Mouse (Mus musculus): ENCODE measurements at regions not wholly inside any gene's neighbourhood (a gene's known extent, or its start where the extent isn't known, plus 50 kb on each side); places are given as distances from the start of the nearest gene placed in this dataset.

GRCm38 (mm10) chr15:87018978-87019377 lies 525.1 kb upstream of the Fam19a5 start:
- no peaks in the 10 kb centered on the region for H3K9me3 ChIP-seq (ENCODE audit: low read length)
- H3K27me3 ChIP-seq (ENCODE audit: insufficient read depth, low read length): no peaks in the 10 kb centered on the region
- no peaks in the 10 kb centered on the region for H3K36me3 ChIP-seq (ENCODE audit: insufficient read depth, low read length)
- no peak overlapping the region for H3K9ac ChIP-seq (replicated peaks; ENCODE audit: low read length, poor library complexity, severe bottlenecking)
- ATAC-seq (ENCODE audit: low FRiP score): no peak
- no peak overlapping the region for H3K27ac ChIP-seq (ENCODE audit: low read depth, low read length)
- DNase-seq (ENCODE audit: low spot score): no peak
- H3K4me2 ChIP-seq (ENCODE audit: low read depth, low read length, poor library complexity, severe bottlenecking): no peak overlapping the region
- no peaks in the 10 kb centered on the region; the same call in 1 of the 2 replicates for H3K4me1 ChIP-seq (ENCODE audit: insufficient read depth, low read length)
- no peak overlapping the region for H3K4me3 ChIP-seq (ENCODE audit: low read depth, low read length)
- WGBS: 74% methylated on average over 8 of the region's 8 CpGs
- no peak for TF ChIP-seq CTCF (IDR thresholded peaks at IDR 0.05)

- no peaks in the 10 kb centered on the region for H3K36me3 ChIP-seq (ENCODE audit: insufficient read depth, low read length)
- H3K4me1 ChIP-seq (ENCODE audit: insufficient read depth, low read length): no peaks in the 10 kb centered on the region
- H3K9me3 ChIP-seq (ENCODE audit: low read length): no peaks in the 10 kb centered on the region
- H3K9ac ChIP-seq (replicated peaks; ENCODE audit: low read length, poor library complexity, severe bottlenecking): no peak overlapping the region
- H3K27ac ChIP-seq (ENCODE audit: low read depth, low read length): no peak overlapping the region
- no peak for DNase-seq (ENCODE audit: low spot score)
- H3K4me3 ChIP-seq (ENCODE audit: low read depth, low read length): no peak overlapping the region
- 89% methylated on average over 13 of the region's 13 CpGs for WGBS
- TF ChIP-seq CTCF (IDR thresholded peaks at IDR 0.05): no peak
- no peak for ATAC-seq (ENCODE audit: low FRiP score)
- no peak overlapping the region for H3K4me2 ChIP-seq (ENCODE audit: low read depth, low read length, poor library complexity, severe bottlenecking)
- H3K27me3 ChIP-seq (ENCODE audit: insufficient read depth, low read length): no peaks in the 10 kb centered on the region
Observed at GRCm38 (mm10) chr15:87045971-87046370, 498.1 kb upstream of the Fam19a5 start.

- Histone ChIP-seq H3K9ac (replicated peaks; ENCODE audit: low read length, poor library complexity, severe bottlenecking) (no peak overlapping the region), H3K4me1 (ENCODE audit: insufficient read depth, low read length) (no peaks in the 10 kb centered on the region), H3K27ac (ENCODE audit: low read depth, low read length) (no peak overlapping the region), H3K4me2 (ENCODE audit: low read depth, low read length, poor library complexity, severe bottlenecking) (no peak overlapping the region), H3K36me3 (ENCODE audit: insufficient read depth, low read length) (no peaks in the 10 kb centered on the region), H3K27me3 (ENCODE audit: insufficient read depth, low read length) (no peaks in the 10 kb centered on the region), H3K9me3 (ENCODE audit: low read length) (no peaks in the 10 kb centered on the region), H3K4me3 (ENCODE audit: low read depth, low read length) (no peak overlapping the region)
- TF ChIP-seq CTCF (IDR thresholded peaks at IDR 0.05): no peak
- ATAC-seq (ENCODE audit: low FRiP score) (no peak), DNase-seq (ENCODE audit: low spot score) (no peak)
- 87% methylated on average over 12 of the region's 12 CpGs for WGBS
Observed at GRCm38 (mm10) chr15:87054186-87054585, 489.9 kb upstream of the Fam19a5 start.

GRCm38 (mm10) chr15:87064890-87065289 lies 479.2 kb upstream of the Fam19a5 start:
- DNase-seq (ENCODE audit: low spot score): no peak
- 37% methylated on average over 5 of the region's 5 CpGs for WGBS
- Histone ChIP-seq H3K27ac (ENCODE audit: low read depth, low read length) (no peak overlapping the region), H3K4me1 (ENCODE audit: insufficient read depth, low read length) (no peaks in the 10 kb centered on the region), H3K27me3 (ENCODE audit: insufficient read depth, low read length) (no peaks in the 10 kb centered on the region), H3K9me3 (ENCODE audit: low read length) (no peaks in the 10 kb centered on the region), H3K4me3 (ENCODE audit: low read depth, low read length) (no peak overlapping the region), H3K36me3 (ENCODE audit: insufficient read depth, low read length) (no peaks in the 10 kb centered on the region), H3K4me2 (ENCODE audit: low read depth, low read length, poor library complexity, severe bottlenecking) (no peak overlapping the region), H3K9ac (replicated peaks; ENCODE audit: low read length, poor library complexity, severe bottlenecking) (no peak overlapping the region)
- no peak for TF ChIP-seq CTCF (IDR thresholded peaks at IDR 0.05)
- no peak for ATAC-seq (ENCODE audit: low FRiP score)

DNA sequence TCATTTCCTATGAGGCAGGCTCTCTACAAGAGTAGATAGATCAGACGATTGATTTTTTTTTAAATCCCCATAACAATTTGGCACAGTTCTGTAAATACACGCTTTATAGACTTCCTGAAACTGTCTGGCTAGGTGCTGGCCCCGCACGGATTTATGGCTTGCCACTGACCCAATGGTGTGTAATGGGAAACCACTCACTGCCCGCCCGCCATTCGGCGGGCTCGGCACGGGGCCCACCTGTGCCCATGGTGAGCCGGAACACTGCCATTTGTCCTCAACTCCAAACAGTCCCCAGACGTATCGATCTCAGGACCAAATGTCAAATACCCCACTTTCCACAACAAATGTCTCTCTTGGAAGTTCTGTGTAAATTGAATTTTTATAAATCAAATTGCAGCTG lies 475.8 kb upstream of the Fam19a5 start:
- DNase-seq (ENCODE audit: low spot score) (no peak), ATAC-seq (ENCODE audit: low FRiP score) (no peak)
- no peaks in the 10 kb centered on the region for H3K27me3 ChIP-seq (ENCODE audit: insufficient read depth, low read length)
- TF ChIP-seq CTCF (IDR thresholded peaks at IDR 0.05): no peak
- no peaks in the 10 kb centered on the region for H3K9me3 ChIP-seq (ENCODE audit: low read length)
- H3K9ac ChIP-seq (replicated peaks; ENCODE audit: low read length, poor library complexity, severe bottlenecking): no peak overlapping the region
- H3K4me1 ChIP-seq (ENCODE audit: insufficient read depth, low read length): no peaks in the 10 kb centered on the region
- 96% methylated on average over 13 of the region's 13 CpGs for WGBS
- H3K4me3 ChIP-seq (ENCODE audit: low read depth, low read length): no peak overlapping the region
- no peak overlapping the region for H3K27ac ChIP-seq (ENCODE audit: low read depth, low read length)
- no peak overlapping the region for H3K4me2 ChIP-seq (ENCODE audit: low read depth, low read length, poor library complexity, severe bottlenecking)
- H3K36me3 ChIP-seq (ENCODE audit: insufficient read depth, low read length): no peaks in the 10 kb centered on the region

- Histone ChIP-seq H3K27ac (ENCODE audit: low read depth, low read length) (no peak overlapping the region), H3K9ac (replicated peaks; ENCODE audit: low read length, poor library complexity, severe bottlenecking) (no peak overlapping the region), H3K4me3 (ENCODE audit: low read depth, low read length) (no peak overlapping the region), H3K4me2 (ENCODE audit: low read depth, low read length, poor library complexity, severe bottlenecking) (no peak overlapping the region), H3K9me3 (ENCODE audit: low read length) (no peaks in the 10 kb centered on the region), H3K36me3 (ENCODE audit: insufficient read depth, low read length) (no peaks in the 10 kb centered on the region), H3K27me3 (ENCODE audit: insufficient read depth, low read length) (no peaks in the 10 kb centered on the region), H3K4me1 (ENCODE audit: insufficient read depth, low read length) (no peaks in the 10 kb centered on the region)
- no peak for DNase-seq (ENCODE audit: low spot score)
- no peak for ATAC-seq (ENCODE audit: low FRiP score)
- no peak for TF ChIP-seq CTCF (IDR thresholded peaks at IDR 0.05)
- 89% methylated on average over 11 of the region's 11 CpGs for WGBS
Observed at GRCm38 (mm10) chr15:87074559-87074958, 469.5 kb upstream of the Fam19a5 start.

All from midbrain, postnatal 0 days (tissue).